ENCODE assay signal across 19 mouse cellular contexts in the genomic region with DNA sequence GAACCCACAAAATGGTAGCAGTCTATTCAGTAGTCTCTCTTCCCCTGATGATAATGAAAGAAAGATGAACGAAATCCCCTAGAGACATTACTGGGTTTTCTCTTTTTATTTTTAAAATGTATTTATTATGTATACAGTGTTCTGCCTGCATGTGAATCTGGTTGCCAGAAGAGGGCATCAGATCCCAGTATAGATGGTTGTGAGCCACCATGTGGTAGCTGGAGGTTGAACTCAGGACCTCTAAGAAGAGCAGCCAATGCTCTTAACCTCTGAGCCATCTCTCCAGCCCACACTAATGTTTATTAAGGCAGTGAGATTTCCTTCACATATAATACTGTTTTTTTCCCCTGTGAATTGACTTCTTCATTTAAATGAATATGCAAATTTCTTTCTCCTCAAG.
DNase-seq lines count a peak whose midpoint lies in the region; ATAC-seq and TF ChIP-seq lines count a peak whose summit lies in the region.
"Had no signal": no experiment of that assay in that cellular context is flagged by ENCODE, and none has a peak within 500 bp of the region (broad histone marks: within the 10 kb centered on the region; RNA-seq: fewer than 3 reads in every experiment).

No protein-coding gene starts in this region.

- H3K4me1 ChIP-seq in forebrain, postnatal 0 days (ENCODE audit: insufficient read depth) = no peaks in the 10 kb centered on the region
- no peaks in the 10 kb centered on the region for H3K4me1 ChIP-seq in forebrain, embryonic 11.5 days (replicated peaks; ENCODE audit: control insufficient read depth, insufficient read depth, low read length)
- H3K4me1 ChIP-seq in liver, embryonic 14.5 days (replicated peaks; ENCODE audit: control insufficient read depth in 2 of 2, insufficient read depth in 2 of 2, low read length in 1 of 2) = no peaks in the 10 kb centered on the region
- H3K4me1 ChIP-seq in liver, embryonic 11.5 days (replicated peaks; ENCODE audit: control insufficient read depth, insufficient read depth, low read length) = no peaks in the 10 kb centered on the region
- H3K4me1 ChIP-seq in MEL (ENCODE audit: control insufficient read depth in 1 of 2, insufficient read depth in 2 of 2, low read length in 2 of 2) = no peaks in the 10 kb centered on the region
- H3K4me1 ChIP-seq: forebrain, embryonic 10.5 days; heart, embryonic 15.5 days; limb, embryonic 10.5 days; liver, embryonic 15.5 days had no signal

- ATAC-seq in forebrain, postnatal 0 days = no peak
- ATAC-seq in forebrain, embryonic 11.5 days (replicated peaks; ENCODE audit: low FRiP score) = no peak
- no peak for ATAC-seq in liver, embryonic 14.5 days (ENCODE audit: insufficient read depth)
- no peak for ATAC-seq in liver, embryonic 11.5 days (replicated peaks; ENCODE audit: low FRiP score)
- peak; percentile 31; the same call in 1 of the 2 replicates for ATAC-seq in megakaryocyte progenitor cell, adult 5-6 weeks (replicated peaks; ENCODE audit: poor library complexity)

- H3K9ac ChIP-seq in forebrain, postnatal 0 days = no peak overlapping the region
- no peak overlapping the region for H3K9ac ChIP-seq in forebrain, embryonic 11.5 days (ENCODE audit: low read length)
- no peak overlapping the region for H3K9ac ChIP-seq in liver, embryonic 14.5 days (replicated peaks)
- no peak overlapping the region for H3K9ac ChIP-seq in liver, embryonic 11.5 days (ENCODE audit: low read depth, low read length)
- no peak overlapping the region for H3K9ac ChIP-seq in MEL (ENCODE audit: control insufficient read depth, low read depth, low read length, poor library complexity, severe bottlenecking)
- H3K9ac ChIP-seq: heart, embryonic 15.5 days; liver, embryonic 15.5 days had no signal

- no peak overlapping the region for H3K4me3 ChIP-seq in forebrain, postnatal 0 days (ENCODE audit: low read depth, low read length)
- H3K4me3 ChIP-seq in forebrain, embryonic 11.5 days (ENCODE audit: low read depth, low read length) = no peak overlapping the region
- no peak overlapping the region for H3K4me3 ChIP-seq in liver, embryonic 14.5 days (ENCODE audit: insufficient read depth in 1 of 2, low read depth in 2 of 2, low read length in 2 of 2)
- no peak overlapping the region for H3K4me3 ChIP-seq in liver, embryonic 11.5 days (ENCODE audit: low read depth, low read length)
- no peak overlapping the region for H3K4me3 ChIP-seq in MEL (ENCODE audit: control insufficient read depth in 1 of 2, insufficient read depth in 1 of 2, low read depth in 2 of 2, low read length in 2 of 2)
- H3K4me3 ChIP-seq: forebrain, embryonic 10.5 days; heart, embryonic 15.5 days; limb, embryonic 10.5 days; liver, embryonic 15.5 days had no signal

- peak; percentile 28 for TF ChIP-seq RAD21 in MEL (IDR thresholded peaks at IDR 0.05; ENCODE audit: low read depth, low read length)

- TF ChIP-seq POLR2A in MEL (IDR thresholded peaks at IDR 0.05; ENCODE audit: control insufficient read depth in 1 of 2, insufficient read depth in 1 of 2, low read depth in 1 of 2, low read length in 2 of 2, poor library complexity in 1 of 2) = no peak

- no peak for TF ChIP-seq EP300 in liver, embryonic 14.5 days (IDR thresholded peaks at IDR 0.05; ENCODE audit: low read depth)
- no peak for TF ChIP-seq EP300 in MEL (IDR thresholded peaks at IDR 0.05; ENCODE audit: low read depth in 1 of 2, low read length in 2 of 2)

- no peaks in the 10 kb centered on the region for H3K27me3 ChIP-seq in forebrain, postnatal 0 days (ENCODE audit: insufficient read depth, low read length)
- H3K27me3 ChIP-seq in forebrain, embryonic 11.5 days (ENCODE audit: control insufficient read depth, insufficient read depth, low read length) = no peaks in the 10 kb centered on the region
- no peaks in the 10 kb centered on the region for H3K27me3 ChIP-seq in liver, embryonic 14.5 days (ENCODE audit: control insufficient read depth, insufficient read depth, low read length)
- no peaks in the 10 kb centered on the region for H3K27me3 ChIP-seq in liver, embryonic 11.5 days (replicated peaks; ENCODE audit: control insufficient read depth, insufficient read depth, low read length)
- peaks cover 0 to 5% of the 10 kb centered on the region in 2 experiments; a peak in 2 of 4 replicates for H3K27me3 ChIP-seq in MEL (ENCODE audit: control insufficient read depth in 1 of 2, insufficient read depth in 2 of 2, low read length in 2 of 2)
- H3K27me3 ChIP-seq: heart, embryonic 15.5 days; liver, embryonic 15.5 days had no signal

- no peaks in the 10 kb centered on the region for H3K79me2 ChIP-seq in MEL (ENCODE audit: control insufficient read depth, insufficient read depth, low read length, poor library complexity)

- no peaks in the 10 kb centered on the region for H3K36me3 ChIP-seq in forebrain, postnatal 0 days (ENCODE audit: insufficient read depth)
- H3K36me3 ChIP-seq in forebrain, embryonic 11.5 days (ENCODE audit: control insufficient read depth, insufficient read depth, low read length) = no peaks in the 10 kb centered on the region
- H3K36me3 ChIP-seq in liver, embryonic 14.5 days (replicated peaks; ENCODE audit: control insufficient read depth, insufficient read depth, low read depth) = no peaks in the 10 kb centered on the region
- no peaks in the 10 kb centered on the region for H3K36me3 ChIP-seq in liver, embryonic 11.5 days (ENCODE audit: control insufficient read depth, insufficient read depth, low read length)
- no peaks in the 10 kb centered on the region for H3K36me3 ChIP-seq in MEL (ENCODE audit: control insufficient read depth in 1 of 2, insufficient read depth in 2 of 2, low read length in 2 of 2)
- H3K36me3 ChIP-seq: forebrain, embryonic 10.5 days; heart, embryonic 15.5 days; limb, embryonic 10.5 days; liver, embryonic 15.5 days had no signal

- WGBS in forebrain, postnatal 0 days = 85% methylated on average over 1 of the region's 1 CpGs
- WGBS in forebrain, embryonic 11.5 days = 83% methylated on average over 1 of the region's 1 CpGs
- 48% methylated on average over 1 of the region's 1 CpGs for WGBS in liver, embryonic 14.5 days (ENCODE audit: insufficient replicate concordance)
- 61% methylated on average over 1 of the region's 1 CpGs for WGBS in liver, embryonic 11.5 days

- DNase-seq in forebrain, postnatal 0 days = no peak
- DNase-seq in forebrain, embryonic 11.5 days (ENCODE audit: low spot score) = no peak
- DNase-seq in liver, embryonic 14.5 days (ENCODE audit: low read depth in 3 of 3, low spot score in 3 of 3) = no peak
- DNase-seq in liver, embryonic 11.5 days (ENCODE audit: low spot score) = no peak
- DNase-seq in MEL (ENCODE audit: low read depth, low spot score) = peak; percentile 28
- no peak for DNase-seq in spleen, postnatal 36 days (ENCODE audit: low spot score in 2 of 2)
- no peak for DNase-seq in frontal cortex, postnatal 14 days (ENCODE audit: low spot score in 2 of 2)
- DNase-seq: adrenal gland, postnatal 36 days; B cell, adult 2 months; kidney, adult 18-20 months; kidney, postnatal 4 days; layer of hippocampus, postnatal 36 days; midbrain, embryonic 14.5 days had no signal

- TF ChIP-seq CTCF in forebrain, postnatal 0 days (IDR thresholded peaks at IDR 0.05; ENCODE audit: low read depth) = peak; percentile 38
- peak; percentile 30 for TF ChIP-seq CTCF in liver, embryonic 14.5 days (IDR thresholded peaks at IDR 0.05; ENCODE audit: low read depth)
- TF ChIP-seq CTCF in MEL (IDR thresholded peaks at IDR 0.05 in 2 of 3, conservative IDR thresholded peaks at IDR 0.05 in 1 of 3; ENCODE audit: control insufficient read depth in 1 of 3, insufficient read depth in 1 of 3, low read depth in 2 of 3, low read length in 3 of 3, poor library complexity in 1 of 3, severe bottlenecking in 1 of 3) = peak in 2 of 3 experiments; percentile 33 to 55; a peak in 3 of 6 replicates

- H3K27ac ChIP-seq in forebrain, postnatal 0 days (ENCODE audit: low read depth, low read length) = no peak overlapping the region
- H3K27ac ChIP-seq in forebrain, embryonic 11.5 days (ENCODE audit: low read depth, low read length) = no peak overlapping the region
- no peak overlapping the region for H3K27ac ChIP-seq in liver, embryonic 14.5 days
- no peak overlapping the region for H3K27ac ChIP-seq in liver, embryonic 11.5 days (ENCODE audit: low read depth, low read length)
- H3K27ac ChIP-seq in MEL (ENCODE audit: control insufficient read depth, low read depth, low read length) = no peak overlapping the region
- H3K27ac ChIP-seq: forebrain, embryonic 10.5 days; heart, embryonic 15.5 days; limb, embryonic 10.5 days; liver, embryonic 15.5 days; macrophage had no signal

- H3K9me3 ChIP-seq in forebrain, postnatal 0 days (ENCODE audit: low read length) = no peaks in the 10 kb centered on the region
- H3K9me3 ChIP-seq in forebrain, embryonic 11.5 days (ENCODE audit: control insufficient read depth, low read length) = no peaks in the 10 kb centered on the region
- H3K9me3 ChIP-seq in liver, embryonic 14.5 days (ENCODE audit: control insufficient read depth, low read length) = no peaks in the 10 kb centered on the region
- H3K9me3 ChIP-seq in liver, embryonic 11.5 days (ENCODE audit: control insufficient read depth, low read length) = no peaks in the 10 kb centered on the region
- H3K9me3 ChIP-seq in MEL (replicated peaks; ENCODE audit: insufficient read depth, low read length) = no peaks in the 10 kb centered on the region
- H3K9me3 ChIP-seq: forebrain, embryonic 10.5 days; heart, embryonic 15.5 days; limb, embryonic 10.5 days; liver, embryonic 15.5 days had no signal

- no peak overlapping the region for H3K4me2 ChIP-seq in forebrain, postnatal 0 days (ENCODE audit: low read depth)
- no peak overlapping the region for H3K4me2 ChIP-seq in forebrain, embryonic 11.5 days (ENCODE audit: low read depth, low read length, severe bottlenecking)
- H3K4me2 ChIP-seq in liver, embryonic 14.5 days (ENCODE audit: low read depth) = no peak overlapping the region
- no peak overlapping the region for H3K4me2 ChIP-seq in liver, embryonic 11.5 days
- H3K4me2 ChIP-seq: heart, embryonic 15.5 days; liver, embryonic 15.5 days had no signal

TF ChIP-seq in MEL, 35 proteins besides CTCF, POLR2A, EP300 and RAD21:
- TF ChIP-seq SMC3 (IDR thresholded peaks at IDR 0.05; ENCODE audit: low read depth, low read length) (peak; percentile 45), MAFK (IDR thresholded peaks at IDR 0.05; ENCODE audit: borderline replicate concordance, low read depth, low read length) (no peak), ZMIZ1 (IDR thresholded peaks at IDR 0.05; ENCODE audit: low read depth, low read length) (no peak), CHD1 (IDR thresholded peaks at IDR 0.05; ENCODE audit: low read depth, low read length) (no peak)
